In genomic region chr6:52160511-52161335, GRCm38 (mm10) we compare ENCODE assay signal across 8 mouse cellular contexts. TPM values are rescaled to one million over a fixed set of nuclear protein-coding genes. Genes with fewer than 3 reads are reported as not detected.
DNase-seq lines count a peak whose midpoint lies in the region; ATAC-seq and TF ChIP-seq lines count a peak whose summit lies in the region.

No protein-coding gene starts in this region.

- peaks cover 24% of the 10 kb centered on the region for H3K27me3 ChIP-seq in kidney, embryonic 15.5 days

- H3K9ac ChIP-seq in kidney, embryonic 15.5 days = peak overlapping the region; percentile 34

- H3K4me2 ChIP-seq in kidney, embryonic 15.5 days = peak overlapping the region; percentile 97

- TF ChIP-seq CTCF in lung, adult 2 months (IDR thresholded peaks at IDR 0.05; ENCODE audit: insufficient read depth, low read length) = no peak
- TF ChIP-seq CTCF in embryonic fibroblast, embryonic 13.5 days (IDR thresholded peaks at IDR 0.05; ENCODE audit: borderline replicate concordance, insufficient read depth, low read length) = no peak

- 9% methylated on average over 30 of the region's 30 CpGs for WGBS in lung, adult 2 months
- WGBS in kidney, embryonic 15.5 days = 3% methylated on average over 30 of the region's 30 CpGs
- WGBS in macrophage (ENCODE audit: missing documents) = 44% methylated on average over 30 of the region's 30 CpGs

- TF ChIP-seq POLR2A in lung, adult 2 months (IDR thresholded peaks at IDR 0.05; ENCODE audit: borderline replicate concordance, extremely low read depth, low read depth, low read length) = 0 out of 2 replicates have a peak, but pooled peaks have one; percentile 11
- 0 out of 2 replicates have a peak, but pooled peaks have one; percentile 31 for TF ChIP-seq POLR2A in embryonic fibroblast, embryonic 13.5 days (IDR thresholded peaks at IDR 0.05; ENCODE audit: low read depth, low read length)

- peak overlapping the region; percentile 76 for H3K27ac ChIP-seq in embryonic fibroblast, embryonic 13.5 days (ENCODE audit: insufficient read depth, low read length)
- H3K27ac ChIP-seq in kidney, embryonic 15.5 days = peak overlapping the region; percentile 95
- H3K27ac ChIP-seq in macrophage = peak overlapping the region; percentile 80

- H3K4me1 ChIP-seq in lung, adult 2 months (ENCODE audit: control insufficient read depth, insufficient read depth, low read length) = peaks cover 3% of the 10 kb centered on the region
- H3K4me1 ChIP-seq in embryonic fibroblast, embryonic 13.5 days (ENCODE audit: control insufficient read depth, insufficient read depth, low read length) = 0 out of 2 replicates have a peak, but pooled peaks cover 2% of the 10 kb centered on the region
- peaks cover 86% of the 10 kb centered on the region for H3K4me1 ChIP-seq in kidney, embryonic 15.5 days

- peaks cover 6% of the 10 kb centered on the region; the same call in 1 of the 2 replicates for H3K79me2 ChIP-seq in macrophage (ENCODE audit: inconsistent target)

- H3K36me3 ChIP-seq in kidney, embryonic 15.5 days = no peaks in the 10 kb centered on the region
- H3K36me3 ChIP-seq in macrophage (ENCODE audit: inconsistent target) = no peaks in the 10 kb centered on the region

- peak; percentile 38 for DNase-seq in lung, adult 2 months
- DNase-seq in lung, postnatal 25 days (ENCODE audit: low spot score) = no peak
- DNase-seq in cerebellum, postnatal 36 days = no peak
- DNase-seq in gastrocnemius, postnatal 14 days = no peak
- no peak for DNase-seq in urinary bladder, postnatal 10 days (ENCODE audit: low spot score)

- no peaks in the 10 kb centered on the region for H3K9me3 ChIP-seq in kidney, embryonic 15.5 days (replicated peaks)

- H3K4me3 ChIP-seq in lung, adult 2 months (replicated peaks; ENCODE audit: extremely low read depth, low read depth, low read length) = peak overlapping the region; percentile 21
- peak overlapping the region; percentile 23 for H3K4me3 ChIP-seq in embryonic fibroblast, embryonic 13.5 days (ENCODE audit: insufficient read depth, low read length)
- peak overlapping the region; percentile 85 for H3K4me3 ChIP-seq in kidney, embryonic 15.5 days (replicated peaks)
- H3K4me3 ChIP-seq in macrophage (ENCODE audit: inconsistent target) = peak overlapping the region; percentile 48

- intact Hi-C loops in gastrocnemius, postnatal 14 days (cut with DNase I; ENCODE audit: low total_unique reads) = no loop called here

- peak; percentile 49 for ATAC-seq in kidney, embryonic 15.5 days (replicated peaks; ENCODE audit: low FRiP score)

RNA-seq across cellular contexts. Expression of gene Hoxa1, which starts 2.6 kb away (rescaled TPM):
- polyA plus RNA-seq in lung, adult 2 months (2012; rRNA removed) = 1.4 and 1.9 TPM in 2 replicates
- 2.4 and 3.0 TPM in 2 replicates for polyA plus RNA-seq in embryonic fibroblast, embryonic 13.5 days (2011; ENCODE audit: insufficient read length, low read depth, missing spikeins)
- 0.64 and 0.81 TPM in 2 replicates for polyA plus RNA-seq in kidney, embryonic 15.5 days (2015; fragmentation: Nextera tagmentation; extraction: Ambion mirVana)
- total RNA-seq in macrophage (2018; cell fraction: chromatin; rRNA removed) = 1 to 10 TPM in 14 of 26 experiments, under 1 TPM in 7, not detected in 5; 0.21 to 3.6 (median 1.1) TPM
- 1 to 10 TPM in 3 of 26 experiments, under 1 TPM in 23; 0.10 to 1.2 (median 0.56) TPM for total RNA-seq in macrophage (2018; cell fraction: cytosol; rRNA removed)
- 1 to 10 TPM in 7 of 26 experiments, under 1 TPM in 15, not detected in 4; 0.29 to 3.0 (median 0.64) TPM for total RNA-seq in macrophage (2018; cell fraction: nucleus; rRNA removed)
- 0.52 to 0.95 TPM (median 0.54 TPM) in 3 replicates for polyA plus RNA-seq in macrophage (2018)
- total RNA-seq in gastrocnemius, postnatal 14 days (2021) = under 1 TPM; 0.16 to 0.20 TPM

RNA-seq across cellular contexts. Expression of gene Hoxa2, which starts 3.9 kb away (rescaled TPM):
- polyA plus RNA-seq in lung, adult 2 months (2012; rRNA removed) = 4.2 and 4.7 TPM in 2 replicates
- polyA plus RNA-seq in embryonic fibroblast, embryonic 13.5 days (2011; ENCODE audit: insufficient read length, low read depth, missing spikeins) = 4.3 and 4.8 TPM in 2 replicates
- 2.2 and 3.6 TPM in 2 replicates for polyA plus RNA-seq in kidney, embryonic 15.5 days (2015; fragmentation: Nextera tagmentation; extraction: Ambion mirVana)
- total RNA-seq in macrophage (2018; cell fraction: chromatin; rRNA removed) = under 1 TPM in 1 of 26 experiments, not detected in 25; 0.73 TPM
- under 1 TPM in 1 of 26 experiments, not detected in 25; 0.05 TPM for total RNA-seq in macrophage (2018; cell fraction: cytosol; rRNA removed)
- total RNA-seq in macrophage (2018; cell fraction: nucleus; rRNA removed) = not detected
- not detected in 3 replicates for polyA plus RNA-seq in macrophage (2018)
- under 1 TPM; 0.78 to 0.86 TPM for total RNA-seq in gastrocnemius, postnatal 14 days (2021)

RNA-seq across cellular contexts. Expression of gene 5730596B20Rik, which starts 16.6 kb away (rescaled TPM):
- polyA plus RNA-seq in lung, adult 2 months (2012; rRNA removed) = 0.26 and 0.31 TPM in 2 replicates
- polyA plus RNA-seq in embryonic fibroblast, embryonic 13.5 days (2011; ENCODE audit: insufficient read length, low read depth, missing spikeins) = 0.23 TPM in 1 of 2 replicates, not detected in the other
- polyA plus RNA-seq in kidney, embryonic 15.5 days (2015; fragmentation: Nextera tagmentation; extraction: Ambion mirVana) = 2.1 and 2.4 TPM in 2 replicates
- not detected for total RNA-seq in macrophage (2018; cell fraction: chromatin; rRNA removed)
- not detected for total RNA-seq in macrophage (2018; cell fraction: cytosol; rRNA removed)
- under 1 TPM in 1 of 26 experiments, not detected in 25; 0.15 TPM for total RNA-seq in macrophage (2018; cell fraction: nucleus; rRNA removed)
- polyA plus RNA-seq in macrophage (2018) = not detected in 3 replicates
- under 1 TPM; 0.08 to 0.11 TPM for total RNA-seq in gastrocnemius, postnatal 14 days (2021)

RNA-seq across cellular contexts. Expression of gene Hoxa4, which starts 30.8 kb away (rescaled TPM):
- 5.7 and 8.4 TPM in 2 replicates for polyA plus RNA-seq in lung, adult 2 months (2012; rRNA removed)
- polyA plus RNA-seq in embryonic fibroblast, embryonic 13.5 days (2011; ENCODE audit: insufficient read length, low read depth, missing spikeins) = 3.0 and 4.2 TPM in 2 replicates
- 1.5 and 1.8 TPM in 2 replicates for polyA plus RNA-seq in kidney, embryonic 15.5 days (2015; fragmentation: Nextera tagmentation; extraction: Ambion mirVana)
- not detected for total RNA-seq in macrophage (2018; cell fraction: chromatin; rRNA removed)
- under 1 TPM; 0.08 to 0.56 (median 0.22) TPM for total RNA-seq in macrophage (2018; cell fraction: cytosol; rRNA removed)
- total RNA-seq in macrophage (2018; cell fraction: nucleus; rRNA removed) = under 1 TPM in 2 of 26 experiments, not detected in 24; 0.48 to 0.52 TPM
- 0.26 to 0.34 TPM (median 0.32 TPM) in 3 replicates for polyA plus RNA-seq in macrophage (2018)
- 1 to 10 TPM; 4.1 to 4.9 TPM for total RNA-seq in gastrocnemius, postnatal 14 days (2021)

RNA-seq across cellular contexts. Expression of gene Hoxa5, which starts 43.7 kb away (rescaled TPM):
- polyA plus RNA-seq in lung, adult 2 months (2012; rRNA removed) = 29.1 and 46.9 TPM in 2 replicates
- polyA plus RNA-seq in embryonic fibroblast, embryonic 13.5 days (2011; ENCODE audit: insufficient read length, low read depth, missing spikeins) = 11.9 and 18.6 TPM in 2 replicates
- polyA plus RNA-seq in kidney, embryonic 15.5 days (2015; fragmentation: Nextera tagmentation; extraction: Ambion mirVana) = 11.0 and 11.5 TPM in 2 replicates
- 1 to 10 TPM in 1 of 26 experiments, under 1 TPM in 4, not detected in 21; 0.25 to 1.0 (median 0.47) TPM for total RNA-seq in macrophage (2018; cell fraction: chromatin; rRNA removed)
- under 1 TPM in 12 of 26 experiments, not detected in 14; 0.05 to 0.22 (median 0.10) TPM for total RNA-seq in macrophage (2018; cell fraction: cytosol; rRNA removed)
- 1 to 10 TPM in 1 of 26 experiments, under 1 TPM in 6, not detected in 19; 0.35 to 1.5 (median 0.61) TPM for total RNA-seq in macrophage (2018; cell fraction: nucleus; rRNA removed)
- 0.16 TPM in 1 of 3 replicates, not detected in the others for polyA plus RNA-seq in macrophage (2018)
- 1 to 10 TPM; 1.9 to 2.5 TPM for total RNA-seq in gastrocnemius, postnatal 14 days (2021)

Comparison
In these comparisons a context has a peak if more than half of its experiments do, and no peak if none do; other contexts are left out.
1. H3K4me3 ChIP-seq: peak in every context shown above with its lines; median percentile 85 in kidney, embryonic 15.5 days; 48 in macrophage; 23 in embryonic fibroblast, embryonic 13.5 days; 21 in lung, adult 2 months.